Mouse (Mus musculus) erythroblast, embryonic 14.5 days (primary cell): ENCODE data around the gene H2-Eb2.

Experiments used
- GATA1 ChIP-seq: IDR thresholded peaks from 2 replicates; pipeline ENCODE4 v1.6.1; 2012; ENCODE audit warnings: low read length, inconsistent platforms, mixed read lengths
- TAL1 ChIP-seq: IDR thresholded peaks from 3 replicates; pipeline ENCODE4 v1.6.1; 2012; ENCODE audit warnings: low read length, inconsistent platforms, mixed read lengths

- TF ChIP-seq TAL1 (no peak), GATA1 (no peak)
Measured at GRCm38 (mm10) chr17:34331200-34331599, 5.7 kb downstream of the H2-Eb2 start.
